Mouse (Mus musculus) layer of hippocampus, adult 6 months (tissue): Measurements from ENCODE around the gene Mknk2. TPM values are rescaled to one million over a fixed set of nuclear protein-coding genes. Genes with fewer than 3 reads are reported as not detected.

Experiments
- long read RNA-seq, 2 experiments: library from polyadenylated mRNA; unstranded; transcript quantifications; one replicate each; pipeline ENCODE4 v2.0.0; 2019 to 2020
- polyA plus RNA-seq: library from polyadenylated mRNA; unstranded; fragments of <200 nt; fragmentation: Nextera tagmentation; gene quantifications from 2 replicates; pipeline ENCODE4 v1.2.3, GENCODE M21; 2021

Mknk2 gene
- polyA plus RNA-seq, result 3.6 and 3.8 TPM in 2 replicates
- long read RNA-seq, experiment 1, partial matches to known transcripts, result 1 of 10 reads
- long read RNA-seq, experiment 1, other reads (novel, unspliced or antisense), result 9 of 10 reads
- long read RNA-seq, experiment 2, partial matches to known transcripts, result 32 of 33 reads
- long read RNA-seq, experiment 2, other reads (novel, unspliced or antisense), result 0 of 33 reads

DNA sequence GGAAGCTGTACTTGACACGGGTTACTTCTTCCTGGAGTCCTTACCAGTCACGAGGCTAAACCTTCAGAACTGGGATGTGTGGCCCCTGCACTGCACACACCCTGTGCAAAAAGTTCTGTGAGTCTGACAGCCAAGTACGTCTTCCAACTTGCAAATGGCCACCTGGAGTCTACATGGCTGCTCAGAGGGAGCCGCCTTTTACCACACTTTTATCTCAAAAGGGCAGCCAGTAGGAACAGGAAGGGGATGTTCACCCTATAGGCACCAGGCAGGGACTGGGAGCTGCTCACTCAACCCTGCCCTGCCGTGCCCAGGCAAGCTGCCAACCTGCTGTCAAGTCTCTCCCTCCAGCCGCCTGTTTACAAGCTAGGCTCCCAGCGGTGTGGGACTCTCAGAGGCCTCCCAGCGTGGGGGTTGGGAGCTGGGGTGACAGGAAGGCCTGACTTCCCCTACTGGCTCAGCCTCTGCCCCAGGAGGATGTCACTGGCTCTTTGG, at the start of gene Mknk2:
TSS of gene Mknk2 (minus strand) at position 171 of the 495 bp plus-strand sequence.

DNA sequence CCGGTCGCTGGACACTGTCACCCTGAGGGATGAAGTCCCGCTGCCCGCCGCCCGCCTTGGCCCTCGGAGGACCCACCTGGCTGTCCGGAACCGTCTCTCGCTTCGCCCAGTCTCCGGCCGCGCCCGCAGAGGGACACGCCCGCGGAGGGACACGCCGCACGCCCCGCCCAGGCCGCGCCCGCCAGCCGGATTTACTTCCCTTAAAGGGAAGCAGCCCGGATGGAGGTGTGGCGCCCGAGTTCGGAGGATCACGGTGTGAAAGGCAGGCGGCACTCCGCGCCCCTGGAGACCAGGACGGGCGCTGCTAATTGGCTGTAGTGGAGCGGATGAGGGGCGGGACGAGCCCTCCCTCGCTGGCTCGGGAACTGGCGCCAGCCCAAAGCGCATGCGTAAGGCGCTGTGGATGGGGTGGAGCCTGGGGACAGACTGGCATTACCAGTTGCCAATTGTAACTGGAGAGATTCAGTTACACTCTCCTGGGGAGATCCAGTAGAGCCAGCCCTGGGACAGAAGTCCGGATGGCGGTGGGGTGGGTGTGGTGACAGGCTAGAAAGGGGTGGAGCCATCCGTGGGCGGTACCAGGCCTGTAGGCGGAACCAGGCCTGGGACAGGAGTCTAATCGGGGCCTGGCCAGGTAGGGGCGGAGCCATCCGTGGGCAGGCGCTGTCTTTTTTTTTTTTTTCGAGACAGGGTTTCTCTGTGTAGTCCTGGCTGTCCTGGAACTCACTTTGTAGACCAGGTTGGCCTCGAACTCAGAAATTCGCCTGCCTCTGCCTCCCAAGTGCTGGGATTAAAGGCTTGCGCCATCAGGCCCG, 24.0 kb upstream of the Mknk2 start, which contains the start of the genes Mob3a and Izumo4:
TSS of gene Mob3a (minus strand) at position 257 of the 815 bp plus-strand sequence.
TSS of gene Izumo4 (plus strand) at position 464 of the 815 bp plus-strand sequence.

DNA sequence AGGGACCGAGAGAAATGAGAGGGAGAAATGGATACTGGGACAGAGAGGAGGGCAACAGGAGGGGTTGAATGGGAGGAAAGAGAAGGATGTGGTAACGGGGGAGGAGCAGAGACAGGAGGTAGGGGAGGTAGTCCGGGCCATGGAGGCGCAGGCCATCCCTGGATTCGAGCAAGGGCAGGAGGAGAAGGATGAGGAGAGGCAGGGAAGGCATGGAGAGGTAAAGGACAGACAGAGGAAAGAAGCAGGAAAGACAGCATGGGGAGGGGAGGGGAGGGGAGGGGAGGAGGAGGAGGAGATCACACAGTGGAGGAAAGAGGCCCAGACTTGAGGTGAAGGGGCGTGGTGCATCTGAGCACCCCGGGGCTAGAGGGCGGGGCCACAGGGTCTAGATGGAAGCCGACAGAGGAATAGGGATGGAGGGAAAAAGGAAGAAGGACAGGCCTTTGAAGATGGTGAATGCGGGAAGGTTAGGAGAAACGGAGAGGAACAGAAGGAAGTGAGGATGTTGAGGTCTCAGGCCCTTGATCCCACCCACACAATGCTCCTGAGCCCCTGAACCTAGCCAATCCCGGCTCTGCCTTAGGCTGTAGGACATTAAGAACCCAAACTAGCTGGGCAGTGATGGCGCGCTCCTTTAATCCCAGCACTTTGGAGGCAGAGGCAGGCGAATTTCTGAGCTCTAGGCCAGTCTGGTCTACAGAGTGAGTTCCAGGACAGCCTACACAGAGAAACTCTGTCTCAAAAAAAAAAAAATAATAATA, 20.9 kb downstream of the Mknk2 start, which contains the start of gene Btbd2:
TSS of gene Btbd2 (minus strand) at position 209 of the 761 bp plus-strand sequence.

DNA sequence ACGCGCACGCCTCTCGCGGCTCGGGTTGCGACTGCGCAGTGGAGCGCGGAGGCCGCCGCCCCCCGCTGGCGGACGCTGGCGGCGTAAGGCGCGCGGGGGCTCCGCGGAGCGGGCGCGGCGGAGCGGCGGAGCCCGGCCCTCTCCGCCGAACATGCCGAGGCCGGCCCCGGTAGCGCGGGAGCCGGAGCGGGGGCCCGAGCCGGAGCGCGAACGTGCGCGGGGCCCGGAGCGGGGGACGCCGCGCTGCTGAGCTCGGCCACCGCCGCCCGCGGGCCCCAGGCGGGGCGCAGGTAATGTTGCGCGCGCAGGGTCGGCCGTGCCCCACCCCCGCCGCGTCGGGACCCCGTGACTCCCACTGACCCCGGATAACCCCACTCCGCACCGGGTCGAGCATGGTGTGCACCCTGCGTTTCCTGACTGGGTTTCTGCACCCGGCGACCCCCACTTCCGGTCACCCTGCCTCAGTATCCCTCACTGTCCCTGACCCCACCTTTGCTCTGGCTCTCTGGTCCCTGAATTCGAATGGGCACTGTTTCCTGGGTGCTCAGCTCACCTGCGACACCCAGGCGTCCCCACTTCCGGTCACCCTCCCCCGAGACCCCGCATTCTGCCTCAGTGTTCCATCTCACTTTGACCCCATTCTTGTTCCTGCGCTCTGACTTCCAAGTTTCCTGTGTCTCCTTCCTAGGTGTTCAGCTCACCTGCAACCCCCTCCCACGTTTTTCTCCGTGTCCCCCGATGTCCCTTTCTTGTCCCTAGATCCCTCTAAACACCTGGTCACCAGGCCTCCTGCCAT, 55.1 kb downstream of the Mknk2 start, which contains the start of gene Csnk1g2:
TSS of gene Csnk1g2 (plus strand) at position 178 of the 796 bp plus-strand sequence.

Other genes starting within 250 kb of the Mknk2 start
- gene Tcf3, start 244.5 kb downstream of the Mknk2 start, polyA plus RNA-seq, result 7.2 and 9.6 TPM in 2 replicates
- gene Onecut3, start 183.3 kb downstream of the Mknk2 start, polyA plus RNA-seq, result not detected in 2 replicates
- 0.09 and 0.10 TPM in 2 replicates for gene Atp8b3, start 139.0 kb downstream of the Mknk2 start, polyA plus RNA-seq
- 19.5 and 19.8 TPM in 2 replicates for gene Rexo1, start 116.6 kb downstream of the Mknk2 start, polyA plus RNA-seq
- gene Klf16, start 100.8 kb downstream of the Mknk2 start, polyA plus RNA-seq, result 7.5 and 8.9 TPM in 2 replicates
- gene Abhd17a, start 87.8 kb downstream of the Mknk2 start, polyA plus RNA-seq, result 42.4 and 50.1 TPM in 2 replicates
- 116 and 118 TPM in 2 replicates for gene Scamp4, start 75.2 kb downstream of the Mknk2 start, polyA plus RNA-seq
- 3.0 and 3.2 TPM in 2 replicates for gene Adat3, start 75.2 kb downstream of the Mknk2 start, polyA plus RNA-seq
- gene Gm49322, start 72.1 kb downstream of the Mknk2 start, polyA plus RNA-seq, result 0.23 and 0.29 TPM in 2 replicates
- gene Csnk1g2, start 55.3 kb downstream of the Mknk2 start, polyA plus RNA-seq, result 18.6 and 20.5 TPM in 2 replicates
- gene Btbd2, start 21.0 kb downstream of the Mknk2 start, polyA plus RNA-seq, result 22.4 and 26.9 TPM in 2 replicates
- gene Mob3a, start 23.9 kb upstream of the Mknk2 start, polyA plus RNA-seq, result 9.3 and 10.8 TPM in 2 replicates
- gene Izumo4, start 24.1 kb upstream of the Mknk2 start, polyA plus RNA-seq, result 46.9 and 47.1 TPM in 2 replicates
- 51.0 and 52.8 TPM in 2 replicates for gene Ap3d1, start 64.2 kb upstream of the Mknk2 start, polyA plus RNA-seq
- gene Dot1l, start 77.1 kb upstream of the Mknk2 start, polyA plus RNA-seq, result 1.5 and 1.6 TPM in 2 replicates
- 9.3 and 13.8 TPM in 2 replicates for gene Sf3a2, start 120.1 kb upstream of the Mknk2 start, polyA plus RNA-seq
- gene Plekhj1, start 120.5 kb upstream of the Mknk2 start, polyA plus RNA-seq, result 96.0 and 103 TPM in 2 replicates
- not detected in 2 replicates for gene Amh, start 127.1 kb upstream of the Mknk2 start, polyA plus RNA-seq
- 7.5 and 7.7 TPM in 2 replicates for gene Jsrp1, start 135.4 kb upstream of the Mknk2 start, polyA plus RNA-seq
- gene Oaz1, start 148.5 kb upstream of the Mknk2 start, polyA plus RNA-seq, result 2,817 and 2,885 TPM in 2 replicates
- gene Lingo3, start 165.9 kb upstream of the Mknk2 start, polyA plus RNA-seq, result 19.6 and 26.3 TPM in 2 replicates
- gene Lsm7, start 177.1 kb upstream of the Mknk2 start, polyA plus RNA-seq, result 326 and 354 TPM in 2 replicates
- 16.5 and 20.9 TPM in 2 replicates for gene Sppl2b, start 177.2 kb upstream of the Mknk2 start, polyA plus RNA-seq
- gene Tmprss9, start 193.7 kb upstream of the Mknk2 start, polyA plus RNA-seq, result 0.33 and 0.35 TPM in 2 replicates
- 632 and 637 TPM in 2 replicates for gene Timm13, start 222.9 kb upstream of the Mknk2 start, polyA plus RNA-seq
- gene Lmnb2, start 240.1 kb upstream of the Mknk2 start, polyA plus RNA-seq, result 3.1 and 3.8 TPM in 2 replicates